Mouse (Mus musculus) c-Kit-positive CD71-negative TER-119-negative erythroid progenitor cells, embryonic 14.5 days (primary cell): ENCODE measurements around the gene Lrrc20.

Source experiments
- DNase-seq: peaks from one replicate; pipeline ENCODE4 v3.0.0-alpha.2; 2013; ENCODE audit warnings: low read depth

Lrrc20 gene

GRCm38 (mm10) chr10:61517296-61518071, 41.9 kb downstream of the Lrrc20 start:
- DNase-seq: no peak

DNA sequence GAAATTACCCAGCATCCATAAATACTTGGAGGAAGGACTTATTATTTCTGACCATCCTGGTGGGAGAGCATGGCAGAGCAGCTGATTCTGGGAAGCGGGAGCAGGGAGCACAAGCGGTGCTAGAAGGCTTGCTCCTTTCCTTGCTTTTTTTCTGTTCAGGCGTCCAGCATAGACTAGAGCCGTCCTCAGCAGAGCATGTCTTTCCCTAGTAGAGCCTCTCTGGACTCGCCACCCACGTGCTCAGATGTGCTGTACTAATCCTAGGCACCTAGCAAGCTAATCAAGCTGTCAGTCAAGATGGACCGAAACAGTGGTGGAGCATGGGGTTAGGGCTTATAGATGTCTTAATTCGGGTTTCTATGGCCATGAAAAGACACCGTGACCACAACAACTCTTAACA, 42.7 kb downstream of the Lrrc20 start:
- DNase-seq: no peak

DNA sequence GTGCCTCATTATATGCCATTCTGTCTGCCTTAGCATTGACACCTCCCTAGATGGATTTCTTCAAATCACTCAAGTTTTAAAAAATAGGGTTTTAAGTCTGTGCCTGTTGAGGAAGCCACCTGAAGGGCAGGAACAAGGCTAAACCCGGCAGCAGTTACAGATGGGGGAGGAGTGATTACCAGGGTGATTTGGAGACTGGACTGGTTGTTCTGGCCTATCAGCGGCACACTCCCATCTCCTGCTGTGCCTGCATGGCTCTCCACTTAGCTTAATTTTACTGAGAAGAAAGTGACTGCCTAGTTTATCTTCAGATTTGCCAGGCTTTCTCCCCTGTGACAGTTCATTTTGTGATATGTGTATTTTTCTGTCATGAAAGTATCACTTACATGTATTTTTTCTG, 43.9 kb downstream of the Lrrc20 start:
- no peak for DNase-seq

DNA sequence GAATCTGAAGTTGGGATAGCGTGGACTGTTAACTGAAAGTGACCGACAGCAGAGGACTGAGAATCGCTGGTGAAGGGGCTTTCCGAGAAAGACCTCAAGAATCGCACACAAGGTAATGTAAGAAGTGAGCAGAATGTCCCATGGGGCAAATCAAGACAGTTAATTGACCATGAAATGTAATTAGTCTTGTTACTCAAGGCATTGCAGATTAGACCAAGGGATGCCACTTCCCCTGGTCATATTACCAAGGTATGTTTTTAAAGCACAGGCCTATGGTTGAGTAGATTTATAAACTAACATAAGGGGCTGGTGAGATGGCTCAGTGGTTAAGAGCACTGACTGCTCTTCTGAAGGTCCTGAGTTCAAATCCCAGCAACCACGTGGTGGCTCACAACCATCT, 45.1 kb downstream of the Lrrc20 start:
- DNase-seq: no peak

DNA sequence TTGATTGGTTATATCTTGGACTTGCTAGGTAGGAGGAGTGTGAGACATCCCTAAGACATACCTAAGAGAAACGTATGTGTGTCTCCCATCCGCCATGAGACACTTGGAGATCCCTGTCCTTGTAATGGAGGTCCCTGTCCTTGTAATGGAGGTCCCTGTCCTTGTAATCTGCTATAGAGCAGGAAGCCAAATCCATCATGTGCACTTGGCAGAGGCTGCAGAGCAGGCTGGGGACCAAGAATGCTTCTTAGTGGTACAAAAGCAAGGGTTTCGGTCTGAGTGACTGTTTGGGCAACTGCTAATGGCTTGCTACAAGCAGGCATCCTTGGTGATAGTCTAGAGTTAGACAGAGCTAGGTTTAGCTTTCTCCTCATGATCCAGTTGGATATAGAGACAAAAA, 55.3 kb downstream of the Lrrc20 start:
- DNase-seq: no peak

GRCm38 (mm10) chr10:61533285-61533684, 57.7 kb downstream of the Lrrc20 start:
- no peak for DNase-seq

DNA sequence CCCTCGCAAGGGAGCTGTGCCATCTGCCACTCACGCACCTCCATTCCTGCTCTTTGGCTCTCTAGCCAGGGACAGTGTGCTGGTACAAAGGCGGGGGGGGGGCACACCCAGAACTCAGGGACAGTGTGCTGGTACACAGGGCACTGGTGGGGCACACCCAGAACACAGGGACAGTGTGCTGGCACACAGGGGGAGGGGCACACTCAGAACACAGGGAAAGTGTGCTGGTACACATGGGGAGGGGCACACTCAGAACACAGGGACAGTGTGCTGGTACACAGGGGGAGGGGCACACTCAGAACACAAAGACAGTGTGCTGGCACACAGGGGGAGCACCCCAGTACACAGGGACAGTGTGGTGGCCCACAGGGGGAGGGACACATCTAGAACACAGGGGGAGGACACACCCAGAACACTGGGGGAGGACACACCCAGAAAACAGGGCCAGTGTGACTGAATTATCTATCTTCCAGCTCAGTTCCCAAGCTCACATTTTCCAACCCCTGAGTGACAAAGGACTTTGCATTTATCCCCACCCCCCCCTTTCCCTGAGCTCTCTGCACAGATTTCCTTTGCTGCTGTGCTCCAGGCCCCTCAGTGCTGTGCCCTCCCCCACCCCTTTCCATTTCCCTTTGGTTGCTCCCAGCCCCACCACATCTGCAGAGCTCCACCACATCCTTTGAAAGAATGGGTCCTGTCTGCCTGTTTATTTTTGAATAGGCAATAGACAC, 58.9 kb downstream of the Lrrc20 start:
- DNase-seq: no peak

- DNase-seq: no peak
Measured at GRCm38 (mm10) chr10:61535441-61535840, 59.8 kb downstream of the Lrrc20 start.

GRCm38 (mm10) chr10:61536130-61537035, 60.8 kb downstream of the Lrrc20 start:
- no peak for DNase-seq

DNA sequence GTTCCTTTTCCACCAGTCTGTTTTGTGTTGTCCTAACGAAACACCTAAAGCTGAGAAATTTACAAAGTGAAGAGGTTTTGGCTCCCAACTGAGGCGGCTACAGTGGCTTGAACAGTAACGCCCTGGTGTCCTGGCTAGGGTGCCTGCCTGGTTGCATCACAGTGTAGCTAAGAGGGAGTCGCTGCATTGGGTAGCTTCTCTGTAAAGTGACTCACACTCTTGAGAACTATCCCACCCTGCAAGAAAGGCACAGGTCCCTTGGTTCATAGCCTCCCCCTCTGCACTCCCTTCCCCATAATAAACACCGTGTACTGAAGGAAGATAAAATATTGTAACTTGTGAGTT, 61.4 kb downstream of the Lrrc20 start:
- DNase-seq: no peak

DNA sequence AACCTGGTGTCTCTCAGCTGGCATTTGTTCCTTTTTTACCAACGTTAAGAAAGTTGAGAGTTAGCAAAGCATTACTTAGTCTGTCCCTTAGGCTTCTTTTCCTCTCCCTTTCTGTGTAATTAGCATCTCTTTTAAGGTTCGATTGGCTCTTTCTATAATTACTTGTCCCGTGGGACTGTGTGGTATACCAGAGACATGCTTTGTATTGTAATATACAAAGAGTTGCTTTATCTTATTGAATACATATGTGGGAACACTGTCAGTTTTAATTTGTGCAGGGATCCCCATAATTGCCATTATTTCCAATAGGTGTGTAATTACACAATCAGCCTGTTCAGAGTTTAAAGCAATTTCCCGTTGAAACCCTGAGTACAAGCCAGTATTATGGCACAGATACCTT, 62.8 kb downstream of the Lrrc20 start:
- no peak for DNase-seq

DNA sequence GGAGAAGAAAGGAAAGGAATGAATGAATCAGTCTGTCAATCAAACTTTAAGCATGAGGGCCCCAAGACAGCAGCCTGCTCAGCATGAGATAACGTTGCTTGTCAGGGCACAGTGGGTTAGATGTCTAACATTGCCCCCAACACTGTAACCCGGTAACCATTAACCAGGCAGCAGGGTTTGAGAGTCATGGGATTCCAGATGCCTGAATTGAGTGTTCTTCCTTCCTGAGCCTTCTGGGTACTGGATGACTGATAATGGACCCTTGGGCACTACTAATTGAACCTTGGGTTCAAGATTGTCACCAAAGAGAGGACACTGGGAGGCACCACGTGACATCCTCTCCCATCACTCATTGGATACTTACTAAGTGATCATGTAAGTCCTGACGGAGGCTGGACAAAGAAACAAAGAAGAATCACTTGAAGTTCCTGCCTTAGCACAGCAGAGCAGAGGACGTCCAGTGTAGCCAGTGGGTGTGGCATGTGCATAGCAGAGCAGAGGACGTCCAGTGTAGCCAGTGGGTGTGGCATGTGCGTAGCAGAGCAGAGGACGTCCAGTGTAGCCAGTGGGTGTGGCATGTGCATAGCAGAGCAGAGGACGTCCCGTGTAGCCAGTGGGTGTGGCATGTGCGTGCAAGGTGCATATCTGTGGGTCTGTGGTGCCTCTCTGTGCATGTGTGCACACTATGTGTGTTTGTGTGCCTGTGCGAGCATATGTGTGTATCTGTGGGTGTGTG, 68.7 kb downstream of the Lrrc20 start:
- no peak for DNase-seq

DNA sequence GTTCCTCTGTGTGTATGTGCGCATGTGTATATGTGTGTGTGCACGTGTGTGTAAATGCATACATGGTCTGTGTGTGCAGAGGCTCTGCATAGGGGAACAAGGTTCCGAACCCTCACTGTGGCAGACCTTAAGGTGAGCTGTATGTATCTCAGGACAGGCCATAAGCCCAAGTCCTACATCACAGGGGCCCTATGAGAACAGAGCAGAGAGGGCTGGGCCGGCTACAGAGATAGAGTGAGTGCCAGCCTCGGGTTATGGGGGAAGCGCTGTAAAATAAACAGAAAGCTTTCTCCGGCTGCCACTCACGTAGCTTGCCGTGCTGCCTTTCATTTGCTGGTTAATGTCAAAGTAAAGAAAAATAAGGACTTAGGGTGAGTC, 69.3 kb downstream of the Lrrc20 start:
- no peak for DNase-seq

- no peak for DNase-seq
Measured at GRCm38 (mm10) chr10:61550106-61550505, 74.5 kb downstream of the Lrrc20 start.

DNA sequence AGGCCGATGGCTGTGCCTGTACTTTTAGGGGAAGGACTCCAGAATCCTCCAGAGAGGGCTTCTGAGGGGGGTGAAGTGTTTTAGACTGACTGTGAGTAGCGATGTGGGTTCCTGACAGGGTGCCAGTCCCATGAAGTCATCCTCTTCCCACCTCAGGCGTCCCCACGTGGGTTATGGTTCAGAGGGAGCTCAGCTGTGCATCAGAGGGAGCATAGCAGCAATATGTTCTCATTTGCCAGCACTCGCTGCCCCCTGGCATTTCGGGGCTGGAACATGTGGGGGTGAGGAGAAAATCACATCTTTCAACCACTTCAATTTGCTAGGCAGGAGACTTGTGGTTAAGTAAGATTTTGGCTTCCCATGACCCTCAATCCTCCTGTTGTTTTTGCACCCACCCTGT, 79.6 kb downstream of the Lrrc20 start:
- no peak for DNase-seq

DNA sequence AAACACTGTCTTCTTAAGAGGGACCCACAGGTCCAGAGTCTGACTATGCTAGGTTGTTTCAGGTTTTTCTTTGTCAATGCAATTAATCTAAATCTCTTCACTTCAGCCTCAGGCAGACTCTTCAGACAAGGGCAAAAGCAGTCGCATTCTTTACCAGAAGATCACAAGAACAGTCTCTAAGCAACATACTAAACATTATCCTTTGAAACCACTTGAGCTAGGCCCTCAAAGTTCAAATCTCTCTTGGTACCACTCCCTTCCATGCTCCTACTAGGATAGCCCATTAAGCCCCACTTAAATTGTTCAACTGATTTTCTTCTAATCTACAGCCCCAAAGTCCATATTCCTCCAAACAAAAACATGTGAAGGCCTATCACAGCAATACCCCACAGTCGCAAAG, 83.0 kb downstream of the Lrrc20 start:
- no peak for DNase-seq

- DNase-seq: no peak
Measured at GRCm38 (mm10) chr10:61559544-61559943, 83.9 kb downstream of the Lrrc20 start.

DNA sequence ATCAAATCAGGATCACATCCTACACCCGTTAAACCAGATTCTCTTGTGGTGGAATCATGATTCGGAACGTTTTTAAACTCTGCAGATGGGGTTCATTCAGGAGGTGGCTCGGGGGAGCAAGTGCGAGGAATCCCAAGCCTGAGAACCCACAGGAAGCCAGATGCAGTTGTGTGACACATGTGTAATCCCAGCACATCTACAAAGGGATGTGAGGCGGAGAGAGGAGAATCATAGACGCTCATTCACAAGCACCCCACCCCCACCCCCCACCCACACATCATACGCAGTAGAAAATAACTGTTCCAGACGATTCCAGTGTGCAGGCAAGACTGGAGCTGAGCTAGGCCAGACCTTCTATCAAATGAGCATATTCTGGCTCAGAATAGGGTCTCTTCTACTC, 87.9 kb downstream of the Lrrc20 start:
- no peak for DNase-seq

- DNase-seq: no peak
Measured at GRCm38 (mm10) chr10:61564408-61564807, 88.8 kb downstream of the Lrrc20 start.

DNA sequence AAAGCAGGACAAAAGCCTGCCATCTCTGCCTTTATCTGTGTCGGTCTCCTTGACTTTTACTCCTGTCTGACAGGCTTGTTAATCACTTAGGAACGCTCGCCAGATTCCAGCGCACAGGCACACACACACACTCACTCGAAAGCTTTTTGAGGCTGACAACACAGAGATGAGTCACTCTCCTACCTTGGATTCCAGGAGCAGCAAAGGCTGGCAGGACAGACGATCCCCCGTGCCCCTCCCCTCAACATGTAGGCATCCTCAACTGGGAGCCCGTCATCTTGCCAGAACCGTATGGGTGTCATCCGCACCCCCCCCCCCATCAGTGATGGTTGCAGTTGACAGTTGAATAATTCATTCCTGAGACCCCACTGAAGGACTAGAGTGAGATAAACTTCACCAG, 94.6 kb downstream of the Lrrc20 start:
- DNase-seq: no peak

DNA sequence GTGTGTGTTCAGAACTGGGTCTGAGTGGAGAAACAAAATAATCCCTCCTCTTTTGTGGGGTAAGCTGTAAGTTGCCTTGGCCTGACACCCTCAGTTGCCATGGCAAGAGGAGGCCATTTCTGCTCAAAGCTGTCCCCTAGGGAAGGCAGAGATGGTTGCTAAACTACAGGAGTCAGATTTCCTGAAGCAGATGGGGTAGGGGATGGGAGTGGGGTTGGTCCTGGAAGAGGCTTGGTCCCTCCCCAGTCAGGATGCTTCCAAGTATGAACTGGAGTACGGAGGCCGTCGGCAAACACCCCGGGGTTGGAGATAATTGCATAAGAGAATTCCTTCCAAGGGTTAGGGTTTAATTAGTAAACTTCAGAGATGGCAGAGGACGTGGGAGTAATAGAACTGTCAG, 96.5 kb downstream of the Lrrc20 start:
- no peak for DNase-seq

GRCm38 (mm10) chr10:61576120-61576767, 100.6 kb downstream of the Lrrc20 start:
- no peak for DNase-seq
